Mouse (Mus musculus) regulatory T cell (primary cell): ENCODE measurements around the gene Brox.
"Not testable (repeated sequence)": the region's sequence is repeated elsewhere in the genome, so short reads cannot be mapped to it uniquely, and the experiment has no call there.

ENCODE experiments used
- in situ Hi-C: fragments of 300-600 bp; cut with MboI, MseI; formaldehyde crosslinking; loops from one replicate; pipeline ENCODE4 v1.15.1; 2025; ENCODE audit warnings: high pct_unique_total_duplicates

The Brox gene

GRCm38 (mm10) chr1:183296877-183297383 lies at the start of gene Brox:
Gene Brox, minus strand, starts transcription at chr1:183297269.
- in situ Hi-C loops, result loop anchor here (5.0 kb wide), 1 partner anchor 1365 kb away; no protein-coding TSS in a partner anchor

- in situ Hi-C loops, result no loop called here
Observed at GRCm38 (mm10) chr1:183345817-183346195, 48.7 kb upstream of the Brox start.

- in situ Hi-C loops, result loop anchor here (5.0 kb wide), 1 partner anchor 53 kb away; no protein-coding TSS in a partner anchor
Observed at GRCm38 (mm10) chr1:183344886-183345816, 48.1 kb upstream of the Brox start.

DNA sequence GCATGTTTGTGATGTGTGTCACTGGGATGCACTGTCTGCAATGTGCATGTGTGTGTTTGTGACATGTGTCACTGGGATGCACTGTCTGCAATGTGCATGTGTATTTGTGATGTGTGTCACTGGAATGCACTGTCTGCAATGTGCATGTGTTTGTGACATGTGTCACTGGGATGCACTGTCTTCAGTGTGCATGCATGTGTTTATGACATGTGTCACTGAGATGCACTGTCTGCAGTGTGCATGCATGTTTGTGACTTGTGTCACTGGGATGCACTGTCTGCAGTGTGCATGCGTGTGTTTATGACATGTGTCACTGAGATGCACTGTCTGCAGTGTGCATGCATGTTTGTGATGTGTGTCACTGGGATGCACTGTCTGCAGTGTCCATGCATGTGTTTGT lies 45.8 kb upstream of the Brox start:
- in situ Hi-C loops, result loop anchor here (5.0 kb wide), 1 partner anchor 51 kb away; no protein-coding TSS in a partner anchor

DNA sequence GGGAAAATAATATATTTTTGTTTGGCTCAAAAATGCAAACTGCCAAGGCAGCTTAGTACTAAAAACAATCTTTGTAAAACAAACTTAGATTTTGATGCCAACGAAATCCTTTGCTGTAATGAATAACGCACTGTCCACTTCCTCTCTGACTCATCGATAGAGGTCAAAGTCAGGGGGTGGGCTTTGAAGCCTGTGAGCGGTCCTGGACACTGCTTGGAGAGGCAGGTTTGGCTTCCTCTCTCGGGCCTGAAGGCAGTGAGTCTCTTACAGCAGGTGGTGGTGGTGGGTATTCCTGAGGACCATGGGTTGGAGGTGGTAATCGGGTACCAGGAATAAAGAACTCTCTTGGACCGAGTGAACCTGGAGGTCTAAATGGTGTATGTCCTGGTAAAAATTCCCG lies 30.1 kb upstream of the Brox start:
- in situ Hi-C loops, result no loop called here

- in situ Hi-C loops, result no loop called here
Observed at GRCm38 (mm10) chr1:183324433-183324832, 27.4 kb upstream of the Brox start.

- in situ Hi-C loops, result no loop called here
Observed at GRCm38 (mm10) chr1:183323923-183324322, 26.9 kb upstream of the Brox start.

DNA sequence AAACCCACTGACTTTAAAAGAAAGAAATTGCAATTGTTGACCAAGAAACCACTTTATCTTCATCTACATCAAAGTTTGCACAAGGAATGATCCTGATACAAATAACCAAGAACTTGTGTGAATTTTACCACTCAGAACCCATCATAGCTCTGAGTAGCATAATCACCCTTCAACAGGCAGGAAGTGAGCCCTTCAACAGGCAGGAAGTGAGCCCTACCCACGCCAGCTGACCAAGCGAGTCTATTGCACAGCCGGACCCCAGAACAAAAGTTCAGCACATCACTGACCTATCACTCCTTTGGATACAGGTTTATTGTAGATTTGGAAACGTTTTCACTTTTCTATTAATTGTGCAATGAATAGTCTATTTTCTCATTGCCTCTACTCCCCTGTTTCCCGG lies 25.4 kb upstream of the Brox start:
- in situ Hi-C loops, result not testable (repeated sequence)

DNA sequence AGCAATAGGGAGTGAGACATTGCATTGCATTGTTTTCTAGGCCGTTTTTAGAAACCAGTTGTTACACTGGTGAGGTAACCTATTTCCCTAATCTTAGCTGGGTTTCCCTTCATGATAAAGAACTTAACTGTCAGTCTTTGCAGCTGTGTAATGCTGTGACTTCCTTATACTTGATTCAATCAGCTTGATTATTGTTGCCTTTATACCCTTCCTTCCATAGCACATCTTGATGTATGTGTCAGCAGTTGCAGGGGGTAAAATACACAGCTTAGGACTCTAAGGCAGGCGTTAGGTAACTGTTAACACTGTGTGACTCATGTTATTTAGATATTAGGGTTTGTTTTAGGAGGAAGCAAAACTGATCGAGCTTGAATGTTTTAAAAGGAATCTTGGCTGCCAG lies 23.6 kb upstream of the Brox start:
- in situ Hi-C loops, result no loop called here

DNA sequence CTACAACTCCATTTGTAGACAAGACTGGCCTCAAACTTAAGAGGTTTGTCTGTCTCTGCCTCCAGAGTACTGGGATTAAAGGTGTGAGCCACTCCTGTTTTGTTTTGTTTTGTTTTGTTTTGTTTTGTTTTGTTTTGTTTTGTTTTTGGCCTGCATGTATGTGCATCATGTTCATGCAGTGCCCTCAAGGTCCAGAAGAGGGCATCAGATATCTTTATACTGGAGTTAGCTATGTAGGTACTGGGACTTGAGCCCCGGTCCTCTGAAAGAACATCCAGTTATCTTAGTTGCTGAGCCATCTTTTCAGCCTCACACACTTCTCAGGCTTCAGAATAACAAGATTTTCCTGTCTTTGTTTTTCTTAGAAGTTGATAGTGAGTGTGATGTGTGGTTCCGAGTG lies 18.7 kb upstream of the Brox start:
- in situ Hi-C loops, result no loop called here

- in situ Hi-C loops, result no loop called here
Observed at GRCm38 (mm10) chr1:183312076-183312475, 15.0 kb upstream of the Brox start.

- in situ Hi-C loops, result not testable (repeated sequence)
Observed at GRCm38 (mm10) chr1:183309601-183310000, 12.5 kb upstream of the Brox start.

GRCm38 (mm10) chr1:183308476-183308875 lies 11.4 kb upstream of the Brox start:
- in situ Hi-C loops, result no loop called here

GRCm38 (mm10) chr1:183307555-183307954 lies 10.5 kb upstream of the Brox start:
- in situ Hi-C loops, result no loop called here

GRCm38 (mm10) chr1:183299161-183299560 lies 2.1 kb upstream of the Brox start:
- in situ Hi-C loops, result loop anchor here (5.0 kb wide), 1 partner anchor 1367 kb away; no protein-coding TSS in a partner anchor

GRCm38 (mm10) chr1:183297886-183298489 lies 919 bp upstream of the Brox start:
- in situ Hi-C loops, result loop anchor here (5.0 kb wide), 1 partner anchor 1366 kb away; no protein-coding TSS in a partner anchor

DNA sequence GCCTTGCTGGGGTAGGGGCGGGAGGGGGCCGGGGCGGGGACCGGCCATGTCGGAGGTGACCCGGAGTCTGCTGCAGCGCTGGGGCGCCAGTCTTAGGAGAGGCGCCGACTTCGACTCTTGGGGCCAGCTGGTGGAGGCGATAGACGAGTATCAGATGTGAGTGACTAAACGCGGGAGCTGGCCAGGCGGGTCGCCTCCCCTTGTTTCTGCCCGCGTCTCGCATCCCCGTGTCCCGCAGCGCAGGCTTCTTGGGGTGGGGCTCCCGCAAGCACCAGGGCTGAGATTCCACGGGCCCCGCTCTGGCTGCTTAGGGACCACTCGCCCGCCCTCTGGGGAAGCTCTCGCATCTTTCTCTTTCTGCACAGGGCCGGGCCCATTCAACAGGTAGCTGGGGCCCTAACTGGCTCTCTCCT lies 410 bp upstream of the Brox start:
- in situ Hi-C loops, result loop anchor here (5.0 kb wide), 1 partner anchor 1365 kb away; no protein-coding TSS in a partner anchor

- in situ Hi-C loops, result loop anchor here (5.0 kb wide), 1 partner anchor 1364 kb away; no protein-coding TSS in a partner anchor
Observed at GRCm38 (mm10) chr1:183296465-183296864, 604 bp downstream of the Brox start, which contains the start of gene Aida. Gene Aida, plus strand, starts transcription at chr1:183296590.

DNA sequence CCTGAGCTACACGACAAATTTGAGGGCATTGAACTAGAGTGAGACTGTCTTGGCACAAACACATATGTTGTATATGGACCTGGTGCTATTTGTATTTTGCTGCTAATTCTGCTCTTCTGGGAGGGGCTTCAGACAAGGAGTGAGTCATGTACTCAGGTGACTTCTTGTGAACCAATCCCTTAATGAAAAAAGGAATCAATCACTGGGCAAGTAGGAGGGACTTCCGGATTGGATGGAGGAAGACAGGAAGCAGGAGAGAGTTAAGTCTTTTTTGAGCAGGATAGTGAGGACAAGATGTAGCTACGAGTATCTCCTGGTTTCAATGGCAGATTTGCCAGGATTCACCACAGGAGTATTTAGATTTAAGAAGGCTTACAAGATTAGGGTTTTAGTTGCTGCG lies 7.5 kb downstream of the Brox start:
- in situ Hi-C loops, result no loop called here

DNA sequence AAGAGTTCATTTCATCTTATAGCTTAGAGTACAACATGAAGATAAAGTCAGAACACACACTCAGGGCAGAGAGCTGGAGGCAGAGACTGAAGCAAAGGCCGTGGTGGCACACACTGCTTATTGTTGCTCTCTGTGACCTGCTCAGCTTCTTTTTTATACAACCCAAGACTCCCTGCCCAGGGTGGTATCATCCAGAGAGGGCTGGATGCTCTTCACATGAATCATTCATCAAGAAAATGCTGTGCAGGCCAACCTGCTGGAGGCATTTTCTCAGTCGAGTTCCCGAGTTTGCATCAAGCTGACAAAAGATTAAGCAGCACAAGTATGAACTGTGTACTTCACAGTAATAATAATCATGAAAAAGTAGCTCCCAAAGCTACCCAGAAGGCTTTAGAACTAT lies 8.7 kb downstream of the Brox start:
- in situ Hi-C loops, result no loop called here

- in situ Hi-C loops, result no loop called here
Observed at GRCm38 (mm10) chr1:183275763-183276162, 21.3 kb downstream of the Brox start.

- in situ Hi-C loops, result no loop called here
Observed at GRCm38 (mm10) chr1:183274385-183274784, 22.7 kb downstream of the Brox start.
